Mouse (Mus musculus): ENCODE results near the gene Foxp1. TPM values are rescaled to one million over a fixed set of nuclear protein-coding genes. Genes with fewer than 3 reads are reported as not detected.

Gene Foxp1
- polyA plus RNA-seq, 1 experiment from 2014 or later: 18.9 TPM

DNA sequence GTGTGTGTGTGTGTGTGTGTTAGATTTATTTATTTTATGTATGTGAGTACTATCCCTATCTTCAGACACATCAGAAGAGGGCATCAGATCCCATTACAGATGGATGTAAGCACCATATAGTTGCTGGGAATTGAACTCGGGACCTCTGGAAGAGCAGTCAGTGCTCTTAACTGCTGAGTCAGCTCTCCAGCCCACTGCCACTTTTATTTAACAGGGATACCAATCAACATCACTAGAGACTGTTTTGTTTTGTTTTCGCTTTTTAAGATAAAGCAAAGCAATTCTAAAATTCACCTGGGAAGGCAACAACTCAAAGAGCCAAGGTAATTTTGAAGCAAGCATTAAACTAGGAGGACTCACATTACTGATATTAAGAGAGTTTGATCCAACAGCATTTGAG lies 23.9 kb upstream of the Foxp1 start:
- ATAC-seq: no peak
- Histone ChIP-seq H3K4me1 (ENCODE audit: insufficient read depth) (no peaks in the 10 kb centered on the region), H3K27ac (ENCODE audit: low read depth) (no peak overlapping the region), H3K36me3 (replicated peaks; ENCODE audit: insufficient read depth, low read length) (no peaks in the 10 kb centered on the region), H3K27me3 (ENCODE audit: insufficient read depth, low read length) (no peaks in the 10 kb centered on the region), H3K9me3 (ENCODE audit: low read length) (peaks cover 3% of the 10 kb centered on the region; the same call in 1 of the 2 replicates), H3K4me2 (ENCODE audit: low read depth, low read length) (no peak overlapping the region), H3K9ac (replicated peaks) (no peak overlapping the region), H3K4me3 (ENCODE audit: low read depth, low read length) (no peak overlapping the region)
- no peak for DNase-seq
- TF ChIP-seq CTCF (IDR thresholded peaks at IDR 0.05; ENCODE audit: low read depth) (no peak), EP300 (IDR thresholded peaks at IDR 0.05; ENCODE audit: low read depth) (no peak)
- 80% methylated on average over 2 of the region's 2 CpGs for WGBS (ENCODE audit: insufficient replicate concordance)

DNA sequence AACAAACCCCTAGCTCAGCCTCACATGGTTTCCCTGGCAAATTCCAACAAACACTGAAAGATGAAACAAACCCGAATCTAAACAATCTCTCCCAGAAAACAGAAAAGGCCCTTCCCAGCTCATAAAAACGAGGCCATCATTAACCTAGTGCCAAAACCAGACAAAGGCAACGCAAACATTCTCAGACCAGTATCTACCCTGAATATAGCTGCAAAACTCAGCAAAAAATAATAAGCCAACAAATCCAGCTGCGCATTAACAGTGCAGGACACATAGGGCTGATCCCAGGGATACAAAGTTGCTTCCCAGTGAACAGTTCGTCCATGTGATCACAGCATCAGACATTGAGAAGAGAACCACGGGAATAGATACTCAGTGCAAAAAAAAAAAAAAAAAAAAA lies 22.9 kb upstream of the Foxp1 start:
- Histone ChIP-seq H3K9me3 (ENCODE audit: low read length) (peaks cover 3% of the 10 kb centered on the region; the same call in 1 of the 2 replicates), H3K4me3 (ENCODE audit: low read depth, low read length) (no peak overlapping the region), H3K9ac (replicated peaks) (no peak overlapping the region), H3K27me3 (ENCODE audit: insufficient read depth, low read length) (no peaks in the 10 kb centered on the region), H3K4me2 (ENCODE audit: low read depth, low read length) (no peak overlapping the region), H3K4me1 (ENCODE audit: insufficient read depth) (0 out of 2 replicates have a peak, but pooled peaks cover 1% of the 10 kb centered on the region), H3K36me3 (replicated peaks; ENCODE audit: insufficient read depth, low read length) (no peaks in the 10 kb centered on the region), H3K27ac (ENCODE audit: low read depth) (no peak overlapping the region)
- ATAC-seq (no peak), DNase-seq (no peak)
- TF ChIP-seq CTCF (IDR thresholded peaks at IDR 0.05; ENCODE audit: low read depth): no peak
- TF ChIP-seq EP300 (IDR thresholded peaks at IDR 0.05; ENCODE audit: low read depth): no peak
- 69% methylated on average over 6 of the region's 6 CpGs for WGBS (ENCODE audit: insufficient replicate concordance)

DNA sequence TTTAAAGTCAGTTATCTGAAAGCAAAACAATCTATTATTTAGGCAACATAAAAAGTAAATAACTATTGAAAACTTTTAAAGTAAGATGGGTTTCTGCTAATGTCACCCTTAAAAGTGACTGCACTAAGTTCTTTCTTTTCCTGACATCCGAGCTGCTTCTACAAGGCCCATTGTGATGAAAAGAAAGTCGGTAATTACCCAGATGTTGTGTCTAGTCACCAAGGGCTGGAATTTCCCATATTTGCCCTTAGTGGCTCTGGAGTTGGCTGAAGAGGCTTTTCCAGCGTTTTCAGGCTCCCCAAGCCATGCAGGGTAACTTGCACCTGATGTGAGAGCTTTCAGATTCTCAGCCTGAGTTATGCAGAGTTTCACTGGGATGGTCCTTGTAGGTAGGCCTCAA lies 18.6 kb upstream of the Foxp1 start:
- no peak for DNase-seq
- 52% methylated on average over 3 of the region's 3 CpGs for WGBS (ENCODE audit: insufficient replicate concordance)
- H3K27me3 ChIP-seq (ENCODE audit: insufficient read depth, low read length): no peaks in the 10 kb centered on the region
- H3K36me3 ChIP-seq (replicated peaks; ENCODE audit: insufficient read depth, low read length): no peaks in the 10 kb centered on the region
- no peaks in the 10 kb centered on the region for H3K9me3 ChIP-seq (ENCODE audit: low read length)
- H3K4me1 ChIP-seq (ENCODE audit: insufficient read depth): peaks cover 8% of the 10 kb centered on the region; the same call in 1 of the 2 replicates
- ATAC-seq: no peak
- no peak overlapping the region for H3K4me2 ChIP-seq (ENCODE audit: low read depth, low read length)
- no peak overlapping the region for H3K4me3 ChIP-seq (ENCODE audit: low read depth, low read length)
- no peak overlapping the region for H3K9ac ChIP-seq (replicated peaks)
- H3K27ac ChIP-seq (ENCODE audit: low read depth): no peak overlapping the region
- TF ChIP-seq CTCF (IDR thresholded peaks at IDR 0.05; ENCODE audit: low read depth) (no peak), EP300 (IDR thresholded peaks at IDR 0.05; ENCODE audit: low read depth) (no peak)

DNA sequence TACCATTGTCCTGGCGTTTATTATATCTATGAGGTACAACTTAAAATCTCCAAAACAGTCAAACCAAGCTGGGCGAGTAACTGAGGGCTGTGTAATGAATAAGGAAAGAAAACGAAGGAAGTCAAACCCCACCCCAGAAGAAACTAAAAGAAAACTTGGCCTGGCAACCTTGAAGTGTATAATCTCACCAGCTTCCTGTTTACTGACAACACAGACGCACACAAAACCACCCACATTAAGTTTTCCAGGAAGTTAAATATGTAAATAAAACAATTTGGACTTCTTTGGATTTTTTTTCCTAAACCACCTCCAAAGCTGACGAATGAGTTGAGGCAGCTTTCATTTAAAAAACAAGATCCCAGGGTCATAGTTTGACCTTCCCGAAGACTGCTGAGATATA lies 18.1 kb upstream of the Foxp1 start:
- no peak overlapping the region for H3K27ac ChIP-seq (ENCODE audit: low read depth)
- H3K36me3 ChIP-seq (replicated peaks; ENCODE audit: insufficient read depth, low read length): no peaks in the 10 kb centered on the region
- TF ChIP-seq CTCF (IDR thresholded peaks at IDR 0.05; ENCODE audit: low read depth) (no peak), EP300 (IDR thresholded peaks at IDR 0.05; ENCODE audit: low read depth) (no peak)
- no peaks in the 10 kb centered on the region for H3K9me3 ChIP-seq (ENCODE audit: low read length)
- H3K27me3 ChIP-seq (ENCODE audit: insufficient read depth, low read length): no peaks in the 10 kb centered on the region
- no peak overlapping the region for H3K4me2 ChIP-seq (ENCODE audit: low read depth, low read length)
- H3K9ac ChIP-seq (replicated peaks): no peak overlapping the region
- ATAC-seq (no peak), DNase-seq (no peak)
- H3K4me3 ChIP-seq (ENCODE audit: low read depth, low read length): no peak overlapping the region
- H3K4me1 ChIP-seq (ENCODE audit: insufficient read depth): peaks cover 8% of the 10 kb centered on the region; the same call in 1 of the 2 replicates
- WGBS (ENCODE audit: insufficient replicate concordance): 60% methylated on average over 6 of the region's 6 CpGs

DNA sequence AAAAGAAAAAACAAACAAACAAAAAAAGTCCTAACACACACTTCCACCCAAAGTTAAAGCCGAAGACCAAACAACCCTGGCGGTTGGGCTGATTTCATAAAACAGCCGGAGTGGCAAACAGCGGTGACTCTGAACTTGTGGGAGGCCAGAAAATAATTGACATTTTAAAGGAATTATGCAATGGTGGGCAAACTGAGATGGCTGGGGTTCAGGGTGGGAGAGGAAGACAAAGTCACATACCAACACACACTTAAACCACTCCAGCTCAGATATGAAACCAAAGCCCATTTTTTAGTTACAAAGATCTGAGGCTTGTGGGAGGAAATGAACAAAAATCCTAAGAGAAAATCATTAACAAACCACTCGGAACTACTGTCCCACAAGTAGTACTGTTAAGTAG lies 17.6 kb upstream of the Foxp1 start:
- Histone ChIP-seq H3K9ac (replicated peaks) (no peak overlapping the region), H3K36me3 (replicated peaks; ENCODE audit: insufficient read depth, low read length) (no peaks in the 10 kb centered on the region), H3K4me1 (ENCODE audit: insufficient read depth) (peaks cover 8% of the 10 kb centered on the region; the same call in 1 of the 2 replicates), H3K9me3 (ENCODE audit: low read length) (no peaks in the 10 kb centered on the region), H3K4me2 (ENCODE audit: low read depth, low read length) (no peak overlapping the region), H3K4me3 (ENCODE audit: low read depth, low read length) (no peak overlapping the region), H3K27me3 (ENCODE audit: insufficient read depth, low read length) (no peaks in the 10 kb centered on the region), H3K27ac (ENCODE audit: low read depth) (no peak overlapping the region)
- WGBS (ENCODE audit: insufficient replicate concordance): 65% methylated on average over 5 of the region's 5 CpGs
- DNase-seq (no peak), ATAC-seq (no peak)
- no peak for TF ChIP-seq CTCF (IDR thresholded peaks at IDR 0.05; ENCODE audit: low read depth)
- TF ChIP-seq EP300 (IDR thresholded peaks at IDR 0.05; ENCODE audit: low read depth): no peak

DNA sequence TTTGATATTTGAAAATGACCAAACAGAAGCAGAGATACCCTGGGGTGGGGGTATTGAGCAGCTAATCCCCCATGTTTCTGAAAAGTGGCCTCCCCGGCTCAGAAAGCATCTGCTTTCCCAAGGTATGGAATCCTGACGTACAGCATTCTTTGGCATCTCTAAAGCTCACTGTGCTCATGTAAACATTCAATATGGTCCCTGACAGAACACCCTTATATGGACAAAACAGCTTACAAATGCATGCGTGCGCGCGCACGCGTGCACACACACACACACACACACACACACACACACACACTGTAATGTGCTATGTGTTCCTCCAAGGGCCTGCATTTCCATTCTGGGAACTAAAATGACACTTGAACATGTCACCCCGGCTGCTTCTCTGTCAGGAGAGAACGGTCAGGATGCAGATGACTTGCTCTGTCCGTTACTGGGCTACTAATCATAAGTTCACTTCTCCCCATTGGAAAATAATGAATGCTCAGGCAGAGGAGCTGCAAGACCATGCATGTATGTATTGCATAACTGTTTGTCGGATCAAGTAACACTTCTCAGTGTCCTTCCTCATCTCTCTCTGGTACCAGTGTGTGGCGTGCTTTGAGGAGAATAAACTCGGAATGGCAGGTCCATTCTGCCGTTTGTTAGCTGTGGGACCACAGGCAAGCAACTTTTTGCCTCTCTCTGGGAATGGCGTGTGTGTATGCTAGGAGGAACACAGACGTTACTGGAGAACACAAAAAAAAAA lies 15.8 kb upstream of the Foxp1 start:
- no peak for TF ChIP-seq EP300 (IDR thresholded peaks at IDR 0.05; ENCODE audit: low read depth)
- no peak for TF ChIP-seq CTCF (IDR thresholded peaks at IDR 0.05; ENCODE audit: low read depth)
- DNase-seq (no peak), ATAC-seq (no peak)
- Histone ChIP-seq H3K27ac (ENCODE audit: low read depth) (no peak overlapping the region), H3K9ac (replicated peaks) (no peak overlapping the region), H3K36me3 (replicated peaks; ENCODE audit: insufficient read depth, low read length) (no peaks in the 10 kb centered on the region), H3K4me1 (ENCODE audit: insufficient read depth) (peaks cover 8% of the 10 kb centered on the region; the same call in 1 of the 2 replicates), H3K27me3 (ENCODE audit: insufficient read depth, low read length) (no peaks in the 10 kb centered on the region), H3K4me3 (ENCODE audit: low read depth, low read length) (no peak overlapping the region), H3K9me3 (ENCODE audit: low read length) (no peaks in the 10 kb centered on the region), H3K4me2 (ENCODE audit: low read depth, low read length) (no peak overlapping the region)
- 78% methylated on average over 17 of the region's 17 CpGs for WGBS (ENCODE audit: insufficient replicate concordance)
